Comparison of ENCODE assay signal across 8 mouse cellular contexts in genomic region chr14:76152162-76153002, GRCm38 (mm10). TPM values are rescaled to one million over a fixed set of nuclear protein-coding genes. Genes with fewer than 3 reads are reported as not detected.
DNase-seq lines count a peak whose midpoint lies in the region; ATAC-seq lines count a peak whose summit lies in the region.

No protein-coding gene starts in this region.

- peak overlapping the region; percentile 79 for H3K27ac ChIP-seq in brown adipose tissue, adult 24 weeks (replicated peaks; ENCODE audit: low read depth, low read length)
- peak overlapping the region; percentile 99 for H3K27ac ChIP-seq in heart, embryonic 13.5 days (replicated peaks)
- H3K27ac ChIP-seq in liver, embryonic 12.5 days: peak overlapping the region; percentile 92
- H3K27ac ChIP-seq in stomach, embryonic 15.5 days: peak overlapping the region; percentile 100

- H3K9me3 ChIP-seq in heart, embryonic 13.5 days: no peaks in the 10 kb centered on the region
- no peaks in the 10 kb centered on the region for H3K9me3 ChIP-seq in liver, embryonic 12.5 days (replicated peaks)
- no peaks in the 10 kb centered on the region for H3K9me3 ChIP-seq in stomach, embryonic 15.5 days

- under 1% methylated on average over 41 of the region's 41 CpGs for WGBS in heart, embryonic 13.5 days
- WGBS in liver, embryonic 12.5 days (ENCODE audit: insufficient replicate concordance): under 1% methylated on average over 41 of the region's 41 CpGs
- whole genome bisulfite sequencing in stomach, embryonic 15.5 days: under 1% methylated on average over 41 of the region's 41 CpGs

- H3K9ac ChIP-seq in heart, embryonic 13.5 days: peak overlapping the region; percentile 95
- peak overlapping the region; percentile 79 for H3K9ac ChIP-seq in liver, embryonic 12.5 days
- peak overlapping the region; percentile 82 for H3K9ac ChIP-seq in stomach, embryonic 15.5 days

- DNase-seq in CD4-positive, CD25-positive, alpha-beta regulatory T cell, adult 2 months (ENCODE audit: low read depth, low spot score): peak; percentile 97
- DNase-seq in fat pad, adult 2 months (ENCODE audit: extremely low read depth, low read depth, low spot score): peak; percentile 55
- peak; percentile 95 for DNase-seq in kidney, postnatal 10 days
- peak; percentile 88 to 91 for DNase-seq in natural killer cell, adult 2 months (ENCODE audit: low spot score in 2 of 2)

- peak; percentile 93 for ATAC-seq in heart, embryonic 13.5 days (ENCODE audit: extremely low read depth, insufficient number of reproducible peaks, low FRiP score, low TSS enrichment)
- ATAC-seq in liver, embryonic 12.5 days: peak; percentile 87
- ATAC-seq in stomach, embryonic 15.5 days (ENCODE audit: insufficient read depth, low FRiP score, low read depth): peak; percentile 84

- peaks cover 4% of the 10 kb centered on the region; the same call in 1 of the 2 replicates for H3K4me1 ChIP-seq in brown adipose tissue, adult 24 weeks (ENCODE audit: control insufficient read depth, insufficient read depth, insufficient read length, low read length)
- H3K4me1 ChIP-seq in heart, embryonic 13.5 days: peaks cover 27% of the 10 kb centered on the region
- H3K4me1 ChIP-seq in liver, embryonic 12.5 days: peaks cover 45% of the 10 kb centered on the region
- H3K4me1 ChIP-seq in stomach, embryonic 15.5 days: peaks cover 14% of the 10 kb centered on the region

- no peaks in the 10 kb centered on the region for H3K36me3 ChIP-seq in heart, embryonic 13.5 days
- H3K36me3 ChIP-seq in liver, embryonic 12.5 days: no peaks in the 10 kb centered on the region
- H3K36me3 ChIP-seq in stomach, embryonic 15.5 days: no peaks in the 10 kb centered on the region

- peak overlapping the region; percentile 71 for H3K4me2 ChIP-seq in heart, embryonic 13.5 days
- peak overlapping the region; percentile 90 for H3K4me2 ChIP-seq in liver, embryonic 12.5 days
- peak overlapping the region; percentile 63 for H3K4me2 ChIP-seq in stomach, embryonic 15.5 days

- H3K4me3 ChIP-seq in brown adipose tissue, adult 24 weeks (ENCODE audit: insufficient read depth, low read depth, low read length): peak overlapping the region; percentile 73
- peak overlapping the region; percentile 83 for H3K4me3 ChIP-seq in heart, embryonic 13.5 days
- H3K4me3 ChIP-seq in liver, embryonic 12.5 days: peak overlapping the region; percentile 74
- H3K4me3 ChIP-seq in stomach, embryonic 15.5 days (replicated peaks): peak overlapping the region; percentile 73

- H3K27me3 ChIP-seq in heart, embryonic 13.5 days (replicated peaks): no peaks in the 10 kb centered on the region
- H3K27me3 ChIP-seq in liver, embryonic 12.5 days (replicated peaks): no peaks in the 10 kb centered on the region
- no peaks in the 10 kb centered on the region for H3K27me3 ChIP-seq in stomach, embryonic 15.5 days (replicated peaks)

RNA-seq across cellular contexts. Expression of gene Nufip1, which starts 41.7 kb away (rescaled TPM):
- polyA plus RNA-seq in brown adipose tissue, adult 24 weeks (2012; ENCODE audit: insufficient read depth, insufficient read length, missing spikeins): 2.3 and 2.5 TPM in 2 replicates
- 9.7 and 10.5 TPM in 2 replicates for polyA plus RNA-seq in heart, embryonic 13.5 days (2015; fragmentation: Nextera tagmentation; extraction: Ambion mirVana)
- polyA plus RNA-seq in liver, embryonic 12.5 days (2016; fragmentation: Nextera tagmentation; extraction: Ambion mirVana): 11.3 and 12.1 TPM in 2 replicates
- polyA plus RNA-seq in stomach, embryonic 15.5 days (2015; fragmentation: Nextera tagmentation; extraction: Ambion mirVana): 13.9 and 14.7 TPM in 2 replicates

RNA-seq across cellular contexts. Expression of gene Gpalpp1, which starts 41.8 kb away (rescaled TPM):
- 6.4 and 8.3 TPM in 2 replicates for polyA plus RNA-seq in brown adipose tissue, adult 24 weeks (2012; ENCODE audit: insufficient read depth, insufficient read length, missing spikeins)
- polyA plus RNA-seq in heart, embryonic 13.5 days (2015; fragmentation: Nextera tagmentation; extraction: Ambion mirVana): 8.8 and 9.5 TPM in 2 replicates
- polyA plus RNA-seq in liver, embryonic 12.5 days (2016; fragmentation: Nextera tagmentation; extraction: Ambion mirVana): 9.8 and 10.3 TPM in 2 replicates
- 10.0 and 11.2 TPM in 2 replicates for polyA plus RNA-seq in stomach, embryonic 15.5 days (2015; fragmentation: Nextera tagmentation; extraction: Ambion mirVana)

Comparison
In these comparisons a context has a peak if more than half of its experiments do, and no peak if none do; other contexts are left out.
1. Peak in every context shown above with its lines: DNase-seq, ATAC-seq, H3K4me3 ChIP-seq and H3K27ac ChIP-seq.